Mouse (Mus musculus) gastrocnemius, postnatal 4 days (tissue): ENCODE data around the gene Pex26. TPM values are rescaled to one million over a fixed set of nuclear protein-coding genes. Genes with fewer than 3 reads are reported as not detected.
A peak's percentile ranks its signal among the peaks of the same experiment; 100 is the strongest.

Experiments
- DNase-seq, 2 experiments: peaks; one replicate each; pipeline ENCODE4 v3.0.0; 2021 to 2022; ENCODE audit warnings: low spot score in 2 of 2, mixed read lengths in 2 of 2
- total RNA-seq, 2 experiments: library from RNA; stranded (reverse); gene quantifications; 2 replicates each; pipeline ENCODE4 v1.2.3; 2021

Gene Pex26
- total RNA-seq, 2 experiments from 2014 or later = 5.8 to 6.1 TPM

GRCm38 (mm10) chr6:121232652-121233051 is 49.2 kb downstream of the Pex26 start:
- DNase-seq = no peak

DNA sequence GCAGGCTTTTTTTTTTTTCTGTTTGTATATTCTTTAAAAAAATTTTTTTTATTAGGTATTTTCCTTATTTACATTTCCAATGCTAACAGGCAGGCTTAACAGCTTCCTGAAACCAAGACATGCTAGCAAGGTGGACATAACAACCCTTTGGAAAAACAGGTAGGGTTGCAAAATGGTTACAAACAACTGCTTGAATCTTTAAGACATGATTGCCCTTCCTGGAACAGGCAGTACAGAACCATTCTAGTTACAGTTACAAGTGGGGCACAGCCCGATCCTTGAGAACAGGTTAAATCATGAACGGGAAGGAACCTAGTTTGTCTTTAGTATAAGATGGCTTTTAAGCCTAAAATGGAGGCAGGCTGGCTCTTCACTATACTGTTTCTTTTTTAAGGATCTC is 52.9 kb downstream of the Pex26 start:
- no peak for DNase-seq

- no peak for DNase-seq
Measured at GRCm38 (mm10) chr6:121238209-121238608, 54.7 kb downstream of the Pex26 start.

GRCm38 (mm10) chr6:121241780-121242179 is 58.3 kb downstream of the Pex26 start:
- DNase-seq = no peak

- DNase-seq = no peak
Measured at GRCm38 (mm10) chr6:121243161-121243560, 59.7 kb downstream of the Pex26 start.

DNA sequence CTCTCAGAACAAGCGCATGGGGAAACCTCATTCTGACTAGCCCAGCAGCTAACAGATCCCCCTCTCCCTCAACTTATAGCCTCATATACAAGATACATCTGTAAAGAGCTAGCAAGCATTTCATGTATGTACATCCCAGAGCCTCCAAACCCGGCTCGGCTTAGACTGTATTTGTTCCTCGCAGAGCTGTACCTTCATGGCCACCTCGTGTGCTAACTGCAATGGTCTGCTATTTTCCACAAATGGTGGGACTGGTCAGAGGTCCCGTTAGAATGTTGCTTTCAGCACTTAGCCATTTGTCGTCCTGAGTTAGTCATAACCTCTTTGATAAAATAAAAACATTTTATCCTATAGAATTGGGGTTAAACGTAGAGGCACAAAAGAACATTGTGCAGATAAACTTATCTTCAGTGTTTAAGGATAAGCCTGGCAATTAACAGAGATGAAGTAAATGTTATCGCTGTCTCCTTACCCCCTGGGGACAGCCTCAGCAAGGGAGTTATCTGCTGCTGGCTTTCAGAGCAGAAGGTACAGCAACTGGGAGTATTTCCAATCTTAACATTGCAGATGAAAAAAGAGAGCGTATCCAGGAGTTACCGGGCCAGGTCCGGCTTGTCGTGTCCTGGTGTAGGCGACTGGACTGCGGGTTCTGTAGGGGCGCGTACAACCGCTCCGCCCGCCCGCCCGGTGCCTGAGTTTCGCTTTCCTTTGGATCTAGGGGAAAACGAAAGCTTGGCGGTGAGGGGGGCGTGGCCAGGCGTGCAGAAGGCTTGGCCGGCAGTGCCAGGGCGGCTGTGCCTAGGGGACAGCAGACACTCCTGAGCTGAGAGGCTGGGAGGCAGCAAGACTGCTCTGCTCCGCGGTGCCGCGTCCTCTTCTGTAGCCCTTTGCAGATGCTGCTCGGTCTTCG is 61.9 kb downstream of the Pex26 start, which contains the start of gene Usp18:
TSS of gene Usp18 (plus strand) at position 780 of the 910 bp plus-strand sequence.
- DNase-seq = peak; percentile 78 to 86

- no peak for DNase-seq
Measured at GRCm38 (mm10) chr6:121246037-121246361, 62.5 kb downstream of the Pex26 start.

Other genes with a start within 250 kb of the Pex26 start
- 100 to 1,000 TPM in 1 of 2 experiments, 10 to 100 TPM in 1; 99.9 to 103 TPM for gene Mical3, start 52.7 kb upstream of the Pex26 start, total RNA-seq
- gene Tuba8, start 27.0 kb downstream of the Pex26 start, total RNA-seq = 10 to 100 TPM; 26.4 to 36.8 TPM
- gene Usp18, start 62.2 kb downstream of the Pex26 start, total RNA-seq = 1 to 10 TPM; 1.0 to 1.2 TPM
- gene Slc6a13, start 116.6 kb downstream of the Pex26 start, total RNA-seq = 10 to 100 TPM; 20.4 to 26.4 TPM
- under 1 TPM; 0.10 to 0.54 TPM for gene Slc6a12, start 159.4 kb downstream of the Pex26 start, total RNA-seq